Mouse (Mus musculus) liver, embryonic 14.5 days (tissue): ENCODE data around the gene Dok5. TPM values are rescaled to one million over a fixed set of nuclear protein-coding genes. Genes with fewer than 3 reads are reported as not detected.

Experiments used
- ATAC-seq: fragments of 200-750 bp; cut with Nextera tagmentation; 2 replicates; pipeline ENCODE4 v1.8.0; 2017; ENCODE audit warnings: moderate number of reproducible peaks, mild to moderate bottlenecking, moderate library complexity; ENCODE audit not compliant: insufficient read depth
- DNase-seq, 3 experiments: peaks; one replicate each; pipeline ENCODE4 v3.0.0-alpha.2; 2012 to 2013; ENCODE audit warnings: low read depth in 3 of 3, low spot score in 3 of 3
- H3K27ac ChIP-seq: fragments of 300-500 bp; sonication (generic); 2 replicates; pipeline ENCODE4 v1.5.1; 2014; ENCODE audit warnings: moderate library complexity, mild to moderate bottlenecking, control low read depth, inconsistent platforms
- H3K27me3 ChIP-seq: fragments of 300-500 bp; sonication (generic); 2 replicates; pipeline ENCODE4 v1.6.1; 2014; ENCODE audit warnings: mild to moderate bottlenecking, low read length, moderate library complexity; ENCODE audit not compliant: control insufficient read depth, insufficient read depth
- H3K36me3 ChIP-seq: fragments of 300-500 bp; sonication (generic); replicated peaks from 2 replicates; pipeline ENCODE4 v1.6.1; 2014; ENCODE audit warnings: low read depth; ENCODE audit not compliant: control insufficient read depth, insufficient read depth
- H3K4me1 ChIP-seq, 2 experiments: fragments of 200-500 bp in 1 of 2; fragments of 300-500 bp in 1 of 2; sonication (generic) in 1 of 2; replicated peaks; 2 replicates each; pipeline ENCODE4 v1.6.1; 2012 to 2014; ENCODE audit warnings: antibody characterized with exemption in 1 of 2, inconsistent platforms in 1 of 2, low read length in 1 of 2; ENCODE audit not compliant: control insufficient read depth in 2 of 2, insufficient read depth in 2 of 2
- H3K4me2 ChIP-seq: fragments of 300-500 bp; sonication (generic); 2 replicates; pipeline ENCODE4 v1.6.1; 2014; ENCODE audit warnings: low read depth, mild to moderate bottlenecking, control low read depth, moderate library complexity
- H3K4me3 ChIP-seq, 2 experiments: fragments of 200-500 bp in 1 of 2; fragments of 300-500 bp in 1 of 2; sonication (generic) in 1 of 2; 2 replicates each; pipeline ENCODE4 v1.5.1; 2012 to 2014; ENCODE audit warnings: low read depth in 2 of 2, low read length in 2 of 2, mild to moderate bottlenecking in 2 of 2, control low read depth in 1 of 2, inconsistent platforms in 1 of 2, moderate library complexity in 1 of 2; ENCODE audit not compliant: insufficient read depth in 1 of 2
- H3K9ac ChIP-seq: fragments of 300-500 bp; sonication (generic); replicated peaks from 2 replicates; pipeline ENCODE4 v1.6.1; 2014; ENCODE audit warnings: mild to moderate bottlenecking, control low read depth, moderate library complexity
- H3K9me3 ChIP-seq: fragments of 300-500 bp; sonication (generic); 2 replicates; pipeline ENCODE4 v1.6.1; 2016; ENCODE audit warnings: low read length, mixed read lengths; ENCODE audit not compliant: control insufficient read depth
- CTCF ChIP-seq: IDR thresholded peaks from 2 replicates; pipeline ENCODE4 v1.5.1; 2016; ENCODE audit warnings: antibody characterized with exemption, low read depth, control low read depth
- EP300 ChIP-seq: IDR thresholded peaks from 2 replicates; pipeline ENCODE4 v1.6.1; 2016; ENCODE audit warnings: antibody characterized with exemption, low read depth
- WGBS: fragments of 180-500 bp; shearing (Covaris S2); extraction: QIAGEN DNeasy Blood & Tissue Kit; methylation state at CpG from one replicate; pipeline ENCODE4 v1.1.7; 2014; ENCODE audit not compliant: insufficient replicate concordance; 5-methylcytosine and 5-hydroxymethylcytosine counted together
- polyA plus RNA-seq, 2 experiments: library from polyadenylated mRNA; depleted of rRNA in 1 of 2; stranded (reverse) in 1 of 2; unstranded in 1 of 2; fragments of >200 nt; fragmentation: Nextera tagmentation in 1 of 2; extraction: Ambion mirVana in 1 of 2; gene quantifications; 2 replicates each; pipeline versions ENCODE4 v1.2.1 to v1.2.3; 2012 to 2014

Dok5 gene
- polyA plus RNA-seq, 2 experiments, result 0.15 to 0.19 TPM

DNA sequence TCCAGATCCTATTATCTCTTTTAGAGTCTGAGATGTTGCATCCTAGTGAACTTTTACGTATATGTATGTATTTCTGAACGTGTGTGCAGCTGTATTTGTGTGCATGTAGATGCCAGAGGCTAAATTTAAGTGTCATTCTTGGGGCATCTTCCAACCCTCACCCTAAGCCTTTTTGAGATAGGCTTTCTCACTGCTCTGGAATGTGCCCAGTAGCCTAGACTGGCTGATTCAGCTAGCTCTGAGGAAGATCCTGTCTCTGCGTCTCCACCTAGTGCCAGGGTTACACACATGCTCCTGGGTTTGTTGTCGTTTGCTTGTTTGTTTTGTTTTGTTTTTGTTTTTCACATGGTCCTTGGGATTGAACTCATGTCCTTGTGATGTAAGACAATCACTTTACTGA, 31.1 kb upstream of the Dok5 start:
- no peak for DNase-seq

DNA sequence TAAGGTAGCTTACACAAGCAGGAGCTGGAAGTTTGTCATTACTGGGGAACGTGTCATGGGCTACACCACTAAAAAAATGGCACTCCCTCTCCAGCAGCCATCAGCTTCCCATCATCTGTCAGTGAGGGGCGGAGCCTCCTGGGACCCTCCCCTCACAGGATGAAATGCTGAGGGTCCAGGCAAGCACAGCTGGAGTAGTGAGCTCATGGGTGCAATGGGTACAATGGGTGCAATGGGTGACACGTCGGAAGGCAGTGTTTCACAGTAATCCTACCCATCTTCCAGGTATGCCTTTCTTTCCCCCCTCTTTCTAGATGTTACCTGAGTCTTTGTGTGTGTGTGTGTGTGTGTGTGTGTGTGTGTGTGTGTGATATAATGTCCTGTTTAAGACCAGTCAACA, 25.1 kb upstream of the Dok5 start:
- H3K27me3 ChIP-seq, result no peaks in the 10 kb centered on the region
- no peaks in the 10 kb centered on the region for H3K4me1 ChIP-seq
- 68% methylated on average over 4 of the region's 4 CpGs for WGBS
- H3K9me3 ChIP-seq, result no peaks in the 10 kb centered on the region
- DNase-seq, result no peak
- H3K27ac ChIP-seq, result no peak overlapping the region
- no peak overlapping the region for H3K9ac ChIP-seq
- no peak for ATAC-seq
- no peak overlapping the region for H3K4me3 ChIP-seq
- H3K36me3 ChIP-seq, result no peaks in the 10 kb centered on the region
- TF ChIP-seq CTCF (no peak), EP300 (no peak)
- no peak overlapping the region for H3K4me2 ChIP-seq

More for the DNA sequence above, 31.1 kb upstream of the Dok5 start:
- no peak overlapping the region for H3K9ac ChIP-seq
- no peak for ATAC-seq
- no peaks in the 10 kb centered on the region for H3K36me3 ChIP-seq
- TF ChIP-seq CTCF (no peak), EP300 (no peak)
- H3K4me1 ChIP-seq, result no peaks in the 10 kb centered on the region
- no peak overlapping the region for H3K4me3 ChIP-seq
- H3K27ac ChIP-seq, result no peak overlapping the region
- H3K4me2 ChIP-seq, result no peak overlapping the region
- H3K27me3 ChIP-seq, result no peaks in the 10 kb centered on the region
- 53% methylated on average over 4 of the region's 4 CpGs for WGBS
- no peaks in the 10 kb centered on the region for H3K9me3 ChIP-seq

DNA sequence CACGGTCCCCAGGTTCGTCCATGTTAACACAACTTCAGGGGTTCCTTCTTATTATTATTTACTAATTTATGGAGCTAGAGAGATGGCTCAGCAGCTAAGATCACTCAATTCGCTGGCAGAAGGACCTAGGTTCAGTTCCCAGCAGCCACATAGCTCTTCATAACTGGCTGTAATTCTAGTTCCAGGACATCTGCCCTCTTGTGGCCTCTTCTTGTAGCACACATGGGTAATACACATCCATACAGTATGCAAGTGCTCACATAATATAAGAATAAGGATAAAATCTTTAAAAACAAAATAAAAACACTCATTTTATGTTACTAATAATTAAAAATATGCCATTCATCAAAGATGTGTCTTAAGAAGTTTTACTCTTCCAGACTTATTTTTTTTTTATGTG, 23.9 kb upstream of the Dok5 start:
- H3K4me1 ChIP-seq, result no peaks in the 10 kb centered on the region
- TF ChIP-seq CTCF (no peak), EP300 (no peak)
- H3K36me3 ChIP-seq, result no peaks in the 10 kb centered on the region
- WGBS, result 54% methylated on average over 3 of the region's 3 CpGs
- no peaks in the 10 kb centered on the region for H3K9me3 ChIP-seq
- H3K9ac ChIP-seq, result no peak overlapping the region
- no peak for DNase-seq
- no peak overlapping the region for H3K27ac ChIP-seq
- no peaks in the 10 kb centered on the region for H3K27me3 ChIP-seq
- no peak overlapping the region for H3K4me3 ChIP-seq
- no peak for ATAC-seq
- H3K4me2 ChIP-seq, result no peak overlapping the region

DNA sequence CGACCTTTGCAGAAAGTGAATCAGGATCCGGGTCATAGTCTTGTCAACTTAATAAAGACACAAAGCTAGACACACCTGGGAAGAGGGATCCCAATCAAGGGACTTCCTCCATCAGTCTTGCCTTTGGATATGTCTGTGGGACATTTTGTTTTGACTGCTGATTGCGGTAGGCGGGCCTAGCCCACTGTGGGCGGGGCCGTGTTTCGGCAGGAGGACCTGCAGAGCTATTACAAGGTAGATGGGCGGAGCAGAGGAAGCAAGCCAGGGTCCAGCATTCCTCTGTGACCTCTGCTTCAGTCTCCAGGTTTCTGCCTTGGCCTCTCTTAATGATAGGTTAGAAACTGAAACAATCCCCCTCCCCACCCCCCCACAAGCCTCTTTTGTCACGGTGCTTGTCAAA, 22.7 kb upstream of the Dok5 start:
- no peak for ATAC-seq
- WGBS, result 59% methylated on average over 9 of the region's 9 CpGs

DNA sequence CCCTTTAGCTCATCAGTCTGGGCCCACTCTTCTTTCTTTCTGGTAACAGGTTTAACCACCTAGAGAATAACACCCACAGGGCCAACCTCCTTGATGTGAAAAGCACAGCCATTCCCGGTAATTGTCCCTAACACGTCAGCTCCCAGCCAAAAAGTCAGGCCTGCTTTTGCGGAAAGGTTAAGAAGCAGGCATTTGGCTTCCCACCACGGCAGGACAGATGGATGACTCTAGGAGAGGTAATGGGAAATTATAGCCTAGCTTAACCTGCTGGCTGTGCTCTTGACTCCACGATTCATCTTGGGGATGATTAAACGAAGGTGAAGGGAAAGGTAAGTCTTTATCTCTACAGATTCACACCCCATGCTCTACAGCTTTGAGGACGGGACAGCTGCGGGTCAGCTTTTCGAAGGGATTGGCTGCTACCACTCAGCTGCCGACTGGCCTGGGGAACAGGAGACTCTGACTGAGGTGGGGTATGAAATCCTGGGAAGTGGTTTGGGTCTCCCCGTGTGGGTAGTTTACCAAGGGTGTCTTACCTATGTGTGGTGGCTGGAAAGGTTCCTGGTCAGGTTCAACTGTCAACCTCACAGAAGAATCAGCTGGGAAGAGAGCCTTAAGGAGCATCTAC, 18.8 kb upstream of the Dok5 start:
- Histone ChIP-seq H3K9me3 (peaks cover 2% of the 10 kb centered on the region; the same call in 1 of the 2 replicates), H3K4me3 (no peak overlapping the region), H3K27me3 (no peaks in the 10 kb centered on the region), H3K36me3 (no peaks in the 10 kb centered on the region), H3K27ac (no peak overlapping the region), H3K4me2 (no peak overlapping the region), H3K9ac (no peak overlapping the region), H3K4me1 (no peaks in the 10 kb centered on the region)
- TF ChIP-seq EP300 (no peak), CTCF (no peak)
- 66% methylated on average over 11 of the region's 11 CpGs for WGBS
- DNase-seq (no peak), ATAC-seq (no peak)

More for the DNA sequence above, 22.7 kb upstream of the Dok5 start:
- H3K4me2 ChIP-seq, result no peak overlapping the region
- no peak overlapping the region for H3K4me3 ChIP-seq
- TF ChIP-seq EP300 (no peak), CTCF (no peak)
- H3K36me3 ChIP-seq, result no peaks in the 10 kb centered on the region
- no peaks in the 10 kb centered on the region for H3K4me1 ChIP-seq
- H3K27ac ChIP-seq, result no peak overlapping the region
- H3K27me3 ChIP-seq, result no peaks in the 10 kb centered on the region
- no peak for DNase-seq
- H3K9ac ChIP-seq, result no peak overlapping the region
- H3K9me3 ChIP-seq, result no peaks in the 10 kb centered on the region
